In the genomic region with DNA sequence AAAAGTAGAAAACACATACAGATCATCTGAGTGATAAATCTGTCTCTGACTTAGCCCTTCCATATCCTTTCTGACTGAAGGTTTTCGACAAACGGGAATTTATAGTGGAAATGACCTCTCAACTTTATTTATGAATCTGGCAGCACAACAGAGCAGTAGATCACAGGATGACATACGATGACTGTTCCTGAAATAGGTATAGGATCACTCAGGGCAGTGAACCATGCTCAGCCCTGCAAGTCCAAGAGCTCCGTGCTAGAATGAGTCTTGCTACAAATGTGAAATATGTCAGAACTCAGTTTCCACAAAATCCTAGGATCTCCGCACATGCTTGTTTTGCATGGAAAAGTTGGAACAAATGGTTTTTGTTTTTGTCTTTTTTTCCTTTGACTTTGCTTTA, we compare ENCODE assay signal across 14 mouse cellular contexts.
"Had no signal": no experiment of that assay in that cellular context is flagged by ENCODE, and none has a peak within 500 bp of the region (broad histone marks: within the 10 kb centered on the region; RNA-seq: fewer than 3 reads in every experiment).

No protein-coding gene starts in this region.

- H3K4me1 ChIP-seq: liver, embryonic 15.5 days; lung, embryonic 15.5 days; midbrain, embryonic 12.5 days; midbrain, embryonic 15.5 days; neural tube, embryonic 12.5 days had no signal

- H3K27me3 ChIP-seq: liver, embryonic 15.5 days; lung, embryonic 15.5 days; midbrain, embryonic 12.5 days; midbrain, embryonic 15.5 days; neural tube, embryonic 12.5 days had no signal

- H3K27ac ChIP-seq: liver, embryonic 15.5 days; lung, embryonic 15.5 days; midbrain, embryonic 12.5 days; midbrain, embryonic 15.5 days; neural tube, embryonic 12.5 days had no signal

- H3K9me3 ChIP-seq: liver, embryonic 15.5 days; lung, embryonic 15.5 days; midbrain, embryonic 12.5 days; midbrain, embryonic 15.5 days; neural tube, embryonic 12.5 days had no signal

- H3K9ac ChIP-seq: liver, embryonic 15.5 days; liver, postnatal 0 days; lung, embryonic 15.5 days; midbrain, embryonic 12.5 days; midbrain, embryonic 15.5 days; neural tube, embryonic 12.5 days had no signal

- H3K36me3 ChIP-seq: liver, embryonic 15.5 days; lung, embryonic 15.5 days; midbrain, embryonic 12.5 days; midbrain, embryonic 15.5 days; neural tube, embryonic 12.5 days had no signal

- H3K4me2 ChIP-seq: liver, embryonic 15.5 days; lung, embryonic 15.5 days; midbrain, embryonic 12.5 days; midbrain, embryonic 15.5 days; neural tube, embryonic 12.5 days had no signal

- ATAC-seq: liver, postnatal 0 days; lung, postnatal 0 days; midbrain, embryonic 15.5 days had no signal

- DNase-seq: liver, postnatal 0 days; lung, adult 2 months; lung, postnatal 4 days; right cerebral cortex, postnatal 14 days; spleen, adult 18-20 months; thymus, adult 18-20 months; thymus, postnatal 25 days; thymus, postnatal 4 days had no signal

- H3K4me3 ChIP-seq: liver, embryonic 15.5 days; lung, embryonic 15.5 days; midbrain, embryonic 12.5 days; midbrain, embryonic 15.5 days; neural tube, embryonic 12.5 days had no signal
